Mouse (Mus musculus) gastrocnemius, postnatal 4 days (tissue): Measurements from ENCODE around the gene Tmpo. TPM values are rescaled to one million over a fixed set of nuclear protein-coding genes. Genes with fewer than 3 reads are reported as not detected.
A peak's percentile ranks its signal among the peaks of the same experiment; 100 is the strongest.
"Not testable (repeated sequence)": the region's sequence is repeated elsewhere in the genome, so short reads cannot be mapped to it uniquely, and the experiment has no call there.

Experiments
- DNase-seq, 2 experiments: peaks; one replicate each; pipeline ENCODE4 v3.0.0; 2021 to 2022; ENCODE audit warnings: low spot score in 2 of 2, mixed read lengths in 2 of 2
- total RNA-seq, 2 experiments: library from RNA; stranded (reverse); gene quantifications; 2 replicates each; pipeline ENCODE4 v1.2.3; 2021

Gene Tmpo
- total RNA-seq, 2 experiments from 2014 or later, result 170 to 177 TPM

GRCm38 (mm10) chr10:91187349-91187748 is 6.2 kb upstream of the Tmpo start:
- no peak for DNase-seq

DNA sequence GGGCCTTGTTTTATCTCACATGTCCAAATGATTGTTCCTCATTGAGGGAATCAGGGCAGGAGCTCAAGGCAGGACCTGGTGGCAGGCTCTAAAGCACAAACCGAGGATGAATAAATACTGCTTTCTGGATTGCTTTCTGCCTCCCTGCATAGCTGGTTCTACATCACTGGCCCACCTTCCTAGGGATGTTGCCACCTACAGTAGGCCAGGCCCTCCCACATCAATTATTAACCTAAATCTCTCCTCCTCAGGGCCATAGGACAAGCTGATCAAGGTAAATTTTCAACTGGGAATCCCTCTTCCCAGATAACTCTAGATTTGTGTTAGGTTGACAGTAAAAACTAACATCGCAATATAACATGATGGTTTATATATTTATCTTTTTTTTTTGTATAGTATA is 4.6 kb upstream of the Tmpo start:
- no peak for DNase-seq

- not testable (repeated sequence) for DNase-seq
Measured at GRCm38 (mm10) chr10:91184893-91185292, 3.8 kb upstream of the Tmpo start.

- peak in 1 of 2 experiments; percentile 21 for DNase-seq
Measured at GRCm38 (mm10) chr10:91183316-91183715, 2.2 kb upstream of the Tmpo start.

GRCm38 (mm10) chr10:91182291-91182990 is 1.3 kb upstream of the Tmpo start:
- no peak for DNase-seq

DNA sequence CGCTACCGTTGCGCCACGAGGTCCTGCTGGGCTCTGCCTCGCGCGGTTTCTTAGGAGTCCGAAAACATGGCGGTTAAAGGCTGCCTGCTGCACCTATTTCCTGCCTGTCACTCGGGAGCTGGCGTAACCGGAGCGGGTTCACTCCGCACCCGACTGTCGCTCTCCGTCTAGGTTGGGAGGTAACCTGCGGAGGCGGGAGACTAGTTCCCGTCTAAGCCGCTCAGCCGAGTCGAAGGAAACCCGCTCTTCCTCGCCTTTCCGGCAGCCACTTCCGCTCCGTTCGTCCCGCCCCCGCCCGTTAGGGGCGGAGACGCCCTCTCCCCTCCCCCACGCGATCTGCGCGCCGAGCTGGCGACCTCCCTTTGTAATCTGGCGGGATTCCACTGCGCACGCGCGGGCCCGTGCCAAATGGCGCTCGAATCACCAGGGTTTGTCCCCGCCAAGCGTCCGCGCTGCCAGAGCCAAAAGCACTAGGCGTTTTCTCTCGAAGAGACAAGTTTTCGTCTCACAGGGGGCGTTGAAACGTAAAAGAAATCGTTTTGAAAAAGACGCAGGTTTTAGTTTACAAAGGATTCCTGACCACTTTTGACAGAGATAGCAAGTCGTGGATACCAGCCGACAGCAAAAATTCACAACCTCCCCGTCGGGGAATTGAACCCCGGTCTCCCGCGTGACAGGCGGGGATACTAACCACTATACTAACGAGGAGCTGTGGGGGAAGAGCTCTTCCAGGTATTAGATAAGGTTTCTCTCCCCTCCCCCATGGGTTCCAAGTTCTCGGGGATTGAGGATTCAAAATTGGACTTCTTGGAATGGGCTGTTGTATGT is 560 bp upstream of the Tmpo start:
- peak; percentile 100 for DNase-seq

DNA sequence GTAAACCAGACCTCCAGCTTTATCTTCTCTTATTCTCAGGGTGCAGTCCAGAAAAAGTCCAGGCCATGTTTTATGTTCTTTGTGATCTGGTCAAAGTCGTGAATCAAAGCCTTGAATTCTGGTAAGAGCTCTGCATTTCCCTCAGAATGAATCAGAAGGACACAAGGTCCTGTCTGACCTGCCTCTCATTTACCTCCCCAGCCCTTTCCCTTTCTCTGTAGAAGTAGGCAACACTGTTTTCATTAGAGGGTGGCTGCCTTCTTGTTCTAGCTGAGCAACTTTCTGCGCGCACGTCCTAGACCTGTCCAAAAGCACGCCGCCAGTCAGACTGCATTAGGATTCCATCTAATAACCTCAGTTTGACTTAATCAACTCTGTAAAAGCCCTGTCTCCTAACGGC is 814 bp downstream of the Tmpo start:
- DNase-seq, result no peak

DNA sequence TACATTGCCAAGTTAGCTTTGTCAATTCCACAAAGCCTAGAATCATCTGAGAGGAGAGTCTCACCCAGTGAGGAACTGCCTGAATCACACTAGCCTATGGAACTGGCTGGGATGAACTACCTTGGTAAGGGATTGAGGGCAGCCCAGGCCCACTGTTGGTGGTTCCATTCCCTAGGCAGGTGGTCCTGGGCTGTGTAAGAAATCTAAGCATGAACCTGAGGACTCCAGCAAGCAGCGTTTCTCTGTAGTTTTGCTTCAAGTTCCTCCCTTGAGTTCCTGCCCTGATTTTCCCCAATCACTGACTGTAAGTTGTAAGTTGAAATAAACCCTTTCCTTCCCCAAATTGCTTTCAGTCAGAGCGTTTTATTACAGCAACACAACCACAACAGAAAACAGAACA is 1.3 kb downstream of the Tmpo start:
- no peak for DNase-seq

GRCm38 (mm10) chr10:91177201-91177600 is 3.9 kb downstream of the Tmpo start:
- DNase-seq, result no peak

DNA sequence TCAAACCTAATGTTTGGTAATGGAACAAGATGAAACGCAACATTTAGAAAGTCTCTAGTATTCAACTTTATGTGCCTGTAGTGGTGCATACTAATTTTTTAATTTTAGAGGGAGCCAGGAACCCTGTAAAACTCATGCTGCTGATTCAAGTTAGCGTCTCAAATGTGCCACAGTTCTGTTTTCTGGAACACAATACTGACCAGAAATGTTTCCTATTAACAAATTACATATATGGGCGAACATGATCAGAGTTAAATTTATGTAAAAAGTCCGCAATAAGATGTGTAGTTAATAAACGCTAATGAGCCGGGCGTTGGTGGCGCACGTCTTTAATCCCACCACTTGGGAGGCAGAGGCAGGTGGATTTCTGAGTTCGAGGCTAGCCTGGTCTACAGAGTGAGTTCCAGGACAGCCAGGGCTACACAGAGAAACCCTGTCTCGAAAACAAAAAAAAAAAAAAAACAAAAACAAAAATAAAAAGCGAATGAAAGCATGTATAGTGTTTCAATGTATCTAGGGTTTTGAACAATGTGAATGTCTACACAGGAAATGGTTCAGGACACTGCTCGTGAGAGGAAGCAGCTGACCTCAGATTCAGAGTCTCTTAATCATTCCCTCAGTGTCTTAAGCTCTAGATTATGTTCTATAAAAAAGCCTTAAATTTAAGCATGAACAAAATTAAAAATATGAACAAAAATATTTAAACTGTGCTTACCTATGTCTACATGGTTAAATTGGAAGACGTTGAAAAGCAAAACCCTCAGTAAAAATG is 8.6 kb downstream of the Tmpo start:
- DNase-seq, result no peak

- peak; percentile 91 for DNase-seq
Measured at GRCm38 (mm10) chr10:91171455-91172328, 9.4 kb downstream of the Tmpo start.

- peak in 1 of 2 experiments; percentile 31 for DNase-seq
Measured at GRCm38 (mm10) chr10:91171041-91171440, 10.1 kb downstream of the Tmpo start.

- peak; percentile 80 to 90 for DNase-seq
Measured at GRCm38 (mm10) chr10:91170143-91170941, 10.8 kb downstream of the Tmpo start.

DNA sequence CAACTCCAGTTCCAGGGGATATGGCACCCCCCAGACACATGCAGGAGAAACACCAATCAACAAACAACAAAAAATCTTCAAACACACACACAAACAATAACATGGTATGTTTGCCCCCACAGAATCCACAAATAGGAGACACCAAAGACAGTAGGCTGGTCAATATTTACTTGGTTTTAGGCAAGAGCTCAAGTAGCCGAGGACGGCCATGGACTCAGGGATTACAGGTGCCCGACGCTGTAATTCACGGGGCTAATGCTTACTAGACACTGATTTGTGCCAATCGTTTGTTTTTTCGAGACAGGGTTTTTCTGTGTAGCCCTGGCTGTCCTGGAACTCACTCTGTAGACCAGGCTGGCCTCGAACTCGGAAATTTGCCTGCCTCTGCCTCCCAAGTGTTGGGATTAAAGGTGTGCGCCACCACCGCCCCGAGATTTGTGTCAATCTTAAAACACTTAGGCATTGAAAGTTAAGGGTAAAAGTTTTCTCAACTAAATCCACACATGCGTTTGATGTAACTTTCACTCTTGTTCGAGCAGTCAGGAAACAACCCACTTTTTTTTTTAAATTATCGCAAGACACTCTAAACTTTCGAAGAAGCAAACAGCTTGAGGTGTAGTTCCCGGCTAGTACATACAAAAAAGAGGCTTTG is 11.6 kb downstream of the Tmpo start:
- DNase-seq, result no peak

DNA sequence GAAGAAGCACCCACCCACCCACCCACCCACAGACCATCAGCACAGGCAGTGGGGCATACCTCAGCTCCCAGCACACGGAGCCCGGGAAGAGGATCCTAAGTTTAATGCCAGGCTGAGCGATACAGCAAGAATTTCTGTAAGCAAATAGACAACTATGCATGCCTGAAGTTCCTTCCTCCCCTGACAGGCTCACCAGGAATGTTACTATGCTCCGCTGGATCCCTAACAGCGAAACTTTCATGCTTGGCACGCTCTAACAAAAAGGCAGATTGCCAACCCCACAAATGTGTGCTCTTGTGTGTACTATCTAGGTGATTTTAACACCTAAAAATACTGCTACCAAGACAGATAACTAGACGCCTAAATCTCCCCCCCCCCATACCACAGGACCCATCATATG is 13.8 kb downstream of the Tmpo start:
- no peak for DNase-seq

GRCm38 (mm10) chr10:91166890-91167289 is 14.2 kb downstream of the Tmpo start:
- peak in 1 of 2 experiments; percentile 43 for DNase-seq

GRCm38 (mm10) chr10:91165850-91166249 is 15.3 kb downstream of the Tmpo start:
- DNase-seq, result no peak

GRCm38 (mm10) chr10:91164491-91164890 is 16.6 kb downstream of the Tmpo start:
- no peak for DNase-seq

- no peak for DNase-seq
Measured at GRCm38 (mm10) chr10:91162511-91163163, 18.5 kb downstream of the Tmpo start.
